Mouse (Mus musculus) brain, embryonic 14.5 days (tissue): ENCODE data around the gene Whamm.

ENCODE experiments used
- CTCF ChIP-seq: fragments of 200-500 bp; IDR thresholded peaks from 2 replicates; pipeline ENCODE4 v1.5.1; 2012; ENCODE audit warnings: inconsistent platforms, mild to moderate bottlenecking, moderate library complexity, borderline replicate concordance; ENCODE audit not compliant: insufficient read depth, insufficient read length; ENCODE audit errors: extremely low read depth
- POLR2A ChIP-seq: fragments of 200-500 bp; IDR thresholded peaks from 2 replicates; pipeline ENCODE4 v1.6.1; 2012; ENCODE audit warnings: mild to moderate bottlenecking, inconsistent platforms, borderline replicate concordance; ENCODE audit not compliant: poor library complexity, insufficient read depth, insufficient read length, severe bottlenecking; ENCODE audit errors: extremely low read depth

DNA sequence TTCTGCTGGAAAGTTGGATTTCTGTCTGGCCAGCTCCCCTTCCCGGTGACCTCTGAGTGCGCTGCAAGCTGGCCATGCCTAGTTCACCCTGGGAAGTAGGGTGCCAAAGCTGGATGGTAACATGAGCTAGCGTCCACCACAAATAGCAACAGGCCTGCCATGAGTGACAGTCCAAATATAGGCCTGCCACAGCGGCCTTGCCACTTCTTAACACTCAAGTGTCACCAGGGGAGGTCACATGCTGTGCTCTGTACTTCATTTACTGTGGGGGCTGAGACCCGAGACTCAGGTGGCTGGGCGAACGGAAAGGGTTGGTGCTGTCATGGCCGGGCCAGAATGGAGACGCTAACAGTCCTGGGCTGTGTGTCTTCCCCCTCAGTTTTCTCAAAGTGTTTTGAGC, 4.2 kb upstream of the Whamm start, which contains the start of gene Fsd2:
- TF ChIP-seq CTCF, result no peak
- TF ChIP-seq POLR2A, result no peak
